Mouse (Mus musculus): ENCODE measurements around the gene Ncor2. TPM values are rescaled to one million over a fixed set of nuclear protein-coding genes. Genes with fewer than 3 reads are reported as not detected.

Ncor2 gene
- total and polyA plus RNA-seq, 3 experiments, result 5.0 to 46.8 TPM; not detected in 1

GRCm38 (mm10) chr5:125132069-125132468, 47.0 kb downstream of the Ncor2 start:
- peaks cover 0 to 11% of the 10 kb centered on the region in 2 experiments; a peak in 2 of 4 replicates for H3K4me1 ChIP-seq (ENCODE audit: control insufficient read depth in 1 of 2, insufficient read depth in 2 of 2, low read length in 2 of 2)
- H3K9me3 ChIP-seq (replicated peaks; ENCODE audit: insufficient read depth, low read length), result no peaks in the 10 kb centered on the region
- H3K4me3 ChIP-seq (ENCODE audit: control insufficient read depth in 1 of 2, insufficient read depth in 1 of 2, low read depth in 2 of 2, low read length in 2 of 2), result no peak overlapping the region
- H3K27ac ChIP-seq (ENCODE audit: control insufficient read depth, low read depth, low read length), result no peak overlapping the region
- H3K9ac ChIP-seq (ENCODE audit: control insufficient read depth, low read depth, low read length, poor library complexity, severe bottlenecking), result no peak overlapping the region
- DNase-seq (ENCODE audit: low read depth, low spot score), result no peak
- H3K79me2 ChIP-seq (ENCODE audit: control insufficient read depth, insufficient read depth, low read length, poor library complexity), result peaks cover 29% of the 10 kb centered on the region
- no peaks in the 10 kb centered on the region for H3K36me3 ChIP-seq (ENCODE audit: control insufficient read depth in 1 of 2, insufficient read depth in 2 of 2, low read length in 2 of 2)
- TF ChIP-seq ZNF384 (IDR thresholded peaks at IDR 0.05; ENCODE audit: low read depth, low read length) (no peak), HCFC1 (IDR thresholded peaks at IDR 0.05; ENCODE audit: low read depth, low read length) (no peak), EP300 (IDR thresholded peaks at IDR 0.05; ENCODE audit: low read depth in 1 of 2, low read length in 2 of 2) (no peak), MAZ (IDR thresholded peaks at IDR 0.05; ENCODE audit: low read depth, low read length) (no peak), GABPA (IDR thresholded peaks at IDR 0.05; ENCODE audit: low read depth, low read length) (no peak), SIN3A (IDR thresholded peaks at IDR 0.05; ENCODE audit: low read length) (no peak), RAD21 (IDR thresholded peaks at IDR 0.05; ENCODE audit: low read depth, low read length) (no peak), USF2 (IDR thresholded peaks at IDR 0.05; ENCODE audit: borderline replicate concordance in 1 of 2, insufficient read depth in 1 of 2, low read depth in 1 of 2, low read length in 2 of 2) (no peak), USF1 (IDR thresholded peaks at IDR 0.05; ENCODE audit: low read depth, low read length) (no peak), ZC3H11A (IDR thresholded peaks at IDR 0.05; ENCODE audit: low read depth, low read length) (no peak), TCF12 (IDR thresholded peaks at IDR 0.05; ENCODE audit: low read depth, low read length) (no peak), TAL1 (IDR thresholded peaks at IDR 0.05; ENCODE audit: low read length) (no peak), POLR2AphosphoS2 (IDR thresholded peaks at IDR 0.05; ENCODE audit: low read length) (no peak), NELFE (IDR thresholded peaks at IDR 0.05; ENCODE audit: low read depth, low read length) (no peak), BHLHE40 (IDR thresholded peaks at IDR 0.05; ENCODE audit: borderline replicate concordance, low read depth, low read length) (no peak), CHD1 (IDR thresholded peaks at IDR 0.05; ENCODE audit: low read depth, low read length) (no peak), MYC (IDR thresholded peaks at IDR 0.05; ENCODE audit: low read depth, low read length) (no peak)
- no peaks in the 10 kb centered on the region for H3K27me3 ChIP-seq (ENCODE audit: control insufficient read depth in 1 of 2, insufficient read depth in 2 of 2, low read length in 2 of 2)

- no peak overlapping the region for H3K9ac ChIP-seq (ENCODE audit: control insufficient read depth, low read depth, low read length, poor library complexity, severe bottlenecking)
- H3K9me3 ChIP-seq (replicated peaks; ENCODE audit: insufficient read depth, low read length), result no peaks in the 10 kb centered on the region
- H3K36me3 ChIP-seq (ENCODE audit: control insufficient read depth in 1 of 2, insufficient read depth in 2 of 2, low read length in 2 of 2), result no peaks in the 10 kb centered on the region
- DNase-seq (ENCODE audit: low read depth, low spot score), result no peak
- no peaks in the 10 kb centered on the region for H3K27me3 ChIP-seq (ENCODE audit: control insufficient read depth in 1 of 2, insufficient read depth in 2 of 2, low read length in 2 of 2)
- H3K4me3 ChIP-seq (ENCODE audit: control insufficient read depth in 1 of 2, insufficient read depth in 1 of 2, low read depth in 2 of 2, low read length in 2 of 2), result no peak overlapping the region
- H3K79me2 ChIP-seq (ENCODE audit: control insufficient read depth, insufficient read depth, low read length, poor library complexity), result peaks cover 24% of the 10 kb centered on the region
- TF ChIP-seq NELFE (IDR thresholded peaks at IDR 0.05; ENCODE audit: low read depth, low read length) (no peak), ZNF384 (IDR thresholded peaks at IDR 0.05; ENCODE audit: low read depth, low read length) (no peak), POLR2AphosphoS2 (IDR thresholded peaks at IDR 0.05; ENCODE audit: low read length) (no peak), HCFC1 (IDR thresholded peaks at IDR 0.05; ENCODE audit: low read depth, low read length) (no peak), TCF12 (IDR thresholded peaks at IDR 0.05; ENCODE audit: low read depth, low read length) (no peak), KAT2A (conservative IDR thresholded peaks at IDR 0.05; ENCODE audit: low read depth, low read length) (no peak), CHD1 (IDR thresholded peaks at IDR 0.05; ENCODE audit: low read depth, low read length) (no peak), MYB (IDR thresholded peaks at IDR 0.05; ENCODE audit: low read depth, low read length) (no peak), UBTF (IDR thresholded peaks at IDR 0.05; ENCODE audit: borderline replicate concordance, insufficient read depth, low read depth, low read length) (no peak), EP300 (IDR thresholded peaks at IDR 0.05; ENCODE audit: low read depth in 1 of 2, low read length in 2 of 2) (no peak), MAFK (IDR thresholded peaks at IDR 0.05; ENCODE audit: borderline replicate concordance, low read depth, low read length) (no peak), NRF1 (IDR thresholded peaks at IDR 0.05; ENCODE audit: insufficient read depth, low read depth, low read length, poor library complexity, severe bottlenecking) (no peak), TAL1 (IDR thresholded peaks at IDR 0.05; ENCODE audit: low read length) (no peak), E2F4 (IDR thresholded peaks at IDR 0.05; ENCODE audit: borderline replicate concordance, low read depth, low read length) (no peak), USF2 (IDR thresholded peaks at IDR 0.05; ENCODE audit: borderline replicate concordance in 1 of 2, insufficient read depth in 1 of 2, low read depth in 1 of 2, low read length in 2 of 2) (no peak)
- no peak overlapping the region for H3K27ac ChIP-seq (ENCODE audit: control insufficient read depth, low read depth, low read length)
- peaks cover 0 to 11% of the 10 kb centered on the region in 2 experiments; a peak in 2 of 4 replicates for H3K4me1 ChIP-seq (ENCODE audit: control insufficient read depth in 1 of 2, insufficient read depth in 2 of 2, low read length in 2 of 2)
Observed at GRCm38 (mm10) chr5:125130406-125130805, 48.6 kb downstream of the Ncor2 start.
